Mouse (Mus musculus) hindbrain, postnatal 0 days (tissue): ENCODE measurements around the gene Ankmy1. TPM values are rescaled to one million over a fixed set of nuclear protein-coding genes. Genes with fewer than 3 reads are reported as not detected.

Experiments used
- ATAC-seq: fragments of 200-750 bp; cut with Nextera tagmentation; 2 replicates; pipeline ENCODE4 v1.8.0; 2017; ENCODE audit warnings: mild to moderate bottlenecking, moderate TSS enrichment, moderate library complexity
- DNase-seq: peaks from one replicate; pipeline ENCODE4 v3.0.0-alpha.2; 2015; ENCODE audit warnings: low spot score
- H3K27ac ChIP-seq: fragments of 300-500 bp; sonication (generic); 2 replicates; pipeline ENCODE4 v1.5.1; 2014; ENCODE audit warnings: mild to moderate bottlenecking
- H3K27me3 ChIP-seq: fragments of 300-500 bp; sonication (generic); 2 replicates; pipeline ENCODE4 v1.6.1; 2014; ENCODE audit warnings: low read length, mixed read lengths; ENCODE audit not compliant: insufficient read depth
- H3K36me3 ChIP-seq: fragments of 300-500 bp; sonication (generic); 2 replicates; pipeline ENCODE4 v1.6.1; 2014; ENCODE audit warnings: low read length, mixed read lengths; ENCODE audit not compliant: insufficient read depth
- H3K4me1 ChIP-seq: fragments of 300-500 bp; sonication (generic); 2 replicates; pipeline ENCODE4 v1.6.1; 2014; ENCODE audit warnings: antibody characterized with exemption, low read length, mixed read lengths; ENCODE audit not compliant: insufficient read depth
- H3K4me2 ChIP-seq: fragments of 300-500 bp; sonication (generic); 2 replicates; pipeline ENCODE4 v1.6.1; 2014; ENCODE audit warnings: low read depth, mild to moderate bottlenecking, low read length, moderate library complexity, mixed read lengths
- H3K4me3 ChIP-seq: fragments of 300-500 bp; sonication (generic); 2 replicates; pipeline ENCODE4 v1.5.1; 2014; ENCODE audit warnings: low read length
- H3K9ac ChIP-seq: fragments of 300-500 bp; sonication (generic); replicated peaks from 2 replicates; pipeline ENCODE4 v1.6.1; 2014; ENCODE audit warnings: mild to moderate bottlenecking, low read length, moderate library complexity, mixed read lengths
- H3K9me3 ChIP-seq: fragments of 300-500 bp; sonication (generic); 2 replicates; pipeline ENCODE4 v1.6.1; 2016; ENCODE audit warnings: low read length, mixed read lengths
- CTCF ChIP-seq: IDR thresholded peaks from 2 replicates; pipeline ENCODE4 v1.5.1; 2016; ENCODE audit warnings: antibody characterized with exemption, control low read depth, low read depth
- WGBS: fragments of 180-500 bp; shearing (Covaris S2); extraction: QIAGEN DNeasy Blood & Tissue Kit; methylation state at CpG from one replicate; pipeline ENCODE4 v1.1.7; 2014; 5-methylcytosine and 5-hydroxymethylcytosine counted together
- polyA plus RNA-seq: library from polyadenylated mRNA; unstranded; fragments of >200 nt; fragmentation: Nextera tagmentation; extraction: Ambion mirVana; gene quantifications from 2 replicates; pipeline ENCODE4 v1.2.1, GENCODE M21; 2015
- total RNA-seq: library from RNA; depleted of rRNA; stranded (reverse); fragments of >200 nt; gene quantifications from 2 replicates; pipeline ENCODE4 v1.2.3, GENCODE M21; 2014

The Ankmy1 gene
- total and polyA plus RNA-seq, 2 experiments from 2014 or later, result 0.39 TPM; not detected in 1

GRCm38 (mm10) chr1:92936467-92936866 lies 33.8 kb upstream of the Ankmy1 start:
- 0 out of 2 replicates have a peak overlapping the region, but pooled peaks have one; percentile 79 for H3K4me3 ChIP-seq
- DNase-seq, result no peak
- peaks cover 24% of the 10 kb centered on the region for H3K36me3 ChIP-seq
- no peak for ATAC-seq
- H3K4me2 ChIP-seq, result peak overlapping the region; percentile 83
- no peak for TF ChIP-seq CTCF
- no peak overlapping the region for H3K27ac ChIP-seq
- H3K4me1 ChIP-seq, result peaks cover 15% of the 10 kb centered on the region; the same call in 1 of the 2 replicates
- no peaks in the 10 kb centered on the region for H3K9me3 ChIP-seq
- H3K27me3 ChIP-seq, result no peaks in the 10 kb centered on the region
- 0 out of 2 replicates have a peak overlapping the region, but pooled peaks have one; percentile 78 for H3K9ac ChIP-seq
- WGBS, result 69% methylated on average over 3 of the region's 3 CpGs

- Histone ChIP-seq H3K27me3 (no peaks in the 10 kb centered on the region), H3K4me1 (peaks cover 15% of the 10 kb centered on the region; the same call in 1 of the 2 replicates), H3K9me3 (no peaks in the 10 kb centered on the region), H3K9ac (peak overlapping the region; percentile 78), H3K4me2 (peak overlapping the region; percentile 83), H3K4me3 (peak overlapping the region; percentile 79), H3K27ac (0 out of 2 replicates have a peak overlapping the region, but pooled peaks have one; percentile 98), H3K36me3 (peaks cover 24% of the 10 kb centered on the region)
- no peak for ATAC-seq
- WGBS, result 28% methylated on average over 2 of the region's 2 CpGs
- peak; percentile 46 for TF ChIP-seq CTCF
- DNase-seq, result peak; percentile 23
Measured at GRCm38 (mm10) chr1:92935977-92936376, 33.3 kb upstream of the Ankmy1 start.

DNA sequence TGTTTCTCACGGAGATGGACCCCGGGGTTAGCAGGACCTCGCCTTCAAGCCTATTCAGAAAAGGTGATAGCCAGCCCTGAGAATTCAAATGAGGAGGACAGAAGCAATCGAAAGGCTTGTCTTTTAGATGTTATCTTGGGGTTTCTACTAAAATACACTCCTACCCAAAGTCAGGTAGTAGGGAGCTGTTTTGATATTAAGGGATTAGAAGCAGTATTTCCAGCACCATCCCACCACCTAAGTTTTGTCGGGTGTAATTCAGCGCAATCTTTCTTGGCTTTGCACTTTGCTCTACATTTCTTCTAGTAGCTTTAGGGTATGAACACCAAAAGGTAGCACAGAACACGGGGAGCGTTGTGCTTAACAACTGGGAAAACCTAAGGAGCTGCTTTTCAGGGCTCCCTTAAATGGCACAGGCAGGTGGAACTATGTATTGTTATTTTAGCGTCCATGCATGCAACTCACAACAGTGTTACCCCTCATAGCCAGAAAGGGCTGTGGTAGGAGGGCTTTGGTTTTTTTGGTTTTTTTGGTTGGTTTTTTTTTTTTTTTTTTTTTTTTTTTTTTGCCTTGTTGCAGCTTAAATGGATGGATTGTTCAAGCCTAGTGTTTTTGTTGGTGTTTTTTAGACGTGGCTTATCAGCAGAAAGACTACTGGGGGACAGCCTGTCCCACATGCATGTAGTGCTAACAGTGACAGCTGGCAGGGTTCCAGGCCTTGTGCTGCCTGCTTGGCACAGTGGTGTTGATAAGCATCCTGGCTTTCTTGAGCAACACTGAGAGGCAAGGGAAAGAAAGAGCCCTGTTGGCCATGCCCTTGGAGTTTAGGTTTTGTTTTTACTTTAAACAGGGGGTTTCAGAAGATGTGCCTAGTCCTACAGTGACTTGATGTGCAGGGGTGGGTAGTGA lies 32.6 kb upstream of the Ankmy1 start:
- WGBS, result 8% methylated on average over 10 of the region's 10 CpGs
- H3K36me3 ChIP-seq, result peaks cover 21% of the 10 kb centered on the region
- DNase-seq (peak; percentile 73), ATAC-seq (no peak)
- H3K9ac ChIP-seq, result peak overlapping the region; percentile 78
- H3K4me2 ChIP-seq, result peak overlapping the region; percentile 83
- peak overlapping the region; percentile 79 for H3K4me3 ChIP-seq
- H3K9me3 ChIP-seq, result no peaks in the 10 kb centered on the region
- no peak for TF ChIP-seq CTCF
- H3K27me3 ChIP-seq, result no peaks in the 10 kb centered on the region
- H3K4me1 ChIP-seq, result peaks cover 15% of the 10 kb centered on the region; the same call in 1 of the 2 replicates
- H3K27ac ChIP-seq, result peak overlapping the region; percentile 98

GRCm38 (mm10) chr1:92934182-92934827 lies 31.6 kb upstream of the Ankmy1 start, which contains the start of gene Capn10:
Capn10 (plus strand) TSS chr1:92934376.
- Histone ChIP-seq H3K9ac (peak within 1 kb of the TSS; percentile 78), H3K4me2 (peak within 1 kb of the TSS; percentile 83), H3K4me1 (peaks cover 15% of the 10 kb centered on the region; the same call in 1 of the 2 replicates), H3K4me3 (peak within 1 kb of the TSS; percentile 79), H3K27ac (peak within 1 kb of the TSS; percentile 98), H3K9me3 (no peaks in the 10 kb centered on the region), H3K36me3 (peaks cover 11% of the 10 kb centered on the region; the same call in 1 of the 2 replicates), H3K27me3 (no peaks in the 10 kb centered on the region)
- WGBS, result under 1% methylated on average over 45 of the region's 45 CpGs
- DNase-seq (peak; percentile 99), ATAC-seq (peak; percentile 99)
- peak; percentile 34 for TF ChIP-seq CTCF

DNA sequence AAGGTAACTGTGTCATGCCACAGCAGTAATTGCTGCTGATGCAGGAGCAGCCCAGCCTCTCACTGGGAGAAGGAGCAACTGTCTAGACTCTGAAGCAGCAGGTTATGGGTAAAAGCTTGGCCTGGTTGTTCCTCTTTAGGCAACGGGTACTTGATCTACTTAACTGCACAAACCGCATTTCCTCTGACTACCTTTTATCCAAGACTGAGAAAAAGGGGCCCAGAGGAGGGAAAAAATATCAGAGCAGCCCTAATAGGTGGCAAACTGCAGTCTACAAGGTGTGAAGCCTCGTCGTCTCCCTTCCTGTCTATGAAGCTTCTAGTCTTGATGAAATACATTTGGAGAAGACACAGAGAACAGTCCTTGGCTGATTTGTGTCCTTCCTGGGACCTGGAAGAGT lies 30.9 kb upstream of the Ankmy1 start:
- Histone ChIP-seq H3K27me3 (no peaks in the 10 kb centered on the region), H3K4me1 (peaks cover 15% of the 10 kb centered on the region; the same call in 1 of the 2 replicates), H3K36me3 (peaks cover 7% of the 10 kb centered on the region; the same call in 1 of the 2 replicates), H3K27ac (peak overlapping the region; percentile 98), H3K4me3 (peak overlapping the region; percentile 79), H3K9me3 (no peaks in the 10 kb centered on the region), H3K4me2 (peak overlapping the region; percentile 83), H3K9ac (peak overlapping the region; percentile 78)
- DNase-seq (no peak), ATAC-seq (no peak)
- TF ChIP-seq CTCF, result no peak
- WGBS, result 75% methylated on average over 4 of the region's 4 CpGs

GRCm38 (mm10) chr1:92930171-92930706 lies 27.5 kb upstream of the Ankmy1 start:
- 23% methylated on average over 1 of the region's 1 CpGs for WGBS
- no peak for TF ChIP-seq CTCF
- no peak for ATAC-seq
- H3K4me3 ChIP-seq, result no peak overlapping the region
- no peaks in the 10 kb centered on the region for H3K27me3 ChIP-seq
- H3K36me3 ChIP-seq, result no peaks in the 10 kb centered on the region
- H3K9me3 ChIP-seq, result no peaks in the 10 kb centered on the region
- H3K4me1 ChIP-seq, result peaks cover 5% of the 10 kb centered on the region; the same call in 1 of the 2 replicates
- H3K9ac ChIP-seq, result no peak overlapping the region
- no peak for DNase-seq
- H3K4me2 ChIP-seq, result no peak overlapping the region
- H3K27ac ChIP-seq, result no peak overlapping the region
